Mouse (Mus musculus) megakaryocyte, embryonic 14.5 days (primary cell): ENCODE measurements around the gene Zer1. TPM values are rescaled to one million over a fixed set of nuclear protein-coding genes. Genes with fewer than 3 reads are reported as not detected.
"Not testable (repeated sequence)": the region's sequence is repeated elsewhere in the genome, so short reads cannot be mapped to it uniquely, and the experiment has no call there.

Source experiments
- H3K27me3 ChIP-seq: replicated peaks from 2 replicates; pipeline ENCODE3; 2012; ENCODE audit warnings: inconsistent platforms
- H3K36me3 ChIP-seq: replicated peaks from 2 replicates; pipeline ENCODE3; 2012; ENCODE audit warnings: low read length, inconsistent platforms, mixed read lengths
- H3K4me1 ChIP-seq: 2 replicates; pipeline ENCODE4 v1.6.1; 2012; ENCODE audit warnings: inconsistent platforms
- H3K4me3 ChIP-seq: replicated peaks from 2 replicates; pipeline ENCODE3; 2012; ENCODE audit warnings: moderate library complexity, mild to moderate bottlenecking, inconsistent platforms
- H3K9me3 ChIP-seq: 2 replicates; pipeline ENCODE4 v1.6.1; 2012; ENCODE audit warnings: inconsistent platforms
- FLI1 ChIP-seq: IDR thresholded peaks from 2 replicates; pipeline ENCODE4 v1.6.1; 2012; ENCODE audit warnings: low read length, inconsistent platforms, mixed read lengths
- GATA1 ChIP-seq: IDR thresholded peaks from 3 replicates; pipeline ENCODE4 v1.6.1; 2012; ENCODE audit warnings: mixed read lengths, low read length, inconsistent platforms, borderline replicate concordance
- polyA plus RNA-seq: library from polyadenylated mRNA; stranded (reverse); fragments of >175 nt; gene quantifications from 2 replicates; pipeline ENCODE4 v1.2.3, GENCODE M21; 2012; ENCODE audit warnings: low replicate concordance; ENCODE audit not compliant: insufficient read depth

The Zer1 gene
- polyA plus RNA-seq, 1 experiment: 12.2 TPM

DNA sequence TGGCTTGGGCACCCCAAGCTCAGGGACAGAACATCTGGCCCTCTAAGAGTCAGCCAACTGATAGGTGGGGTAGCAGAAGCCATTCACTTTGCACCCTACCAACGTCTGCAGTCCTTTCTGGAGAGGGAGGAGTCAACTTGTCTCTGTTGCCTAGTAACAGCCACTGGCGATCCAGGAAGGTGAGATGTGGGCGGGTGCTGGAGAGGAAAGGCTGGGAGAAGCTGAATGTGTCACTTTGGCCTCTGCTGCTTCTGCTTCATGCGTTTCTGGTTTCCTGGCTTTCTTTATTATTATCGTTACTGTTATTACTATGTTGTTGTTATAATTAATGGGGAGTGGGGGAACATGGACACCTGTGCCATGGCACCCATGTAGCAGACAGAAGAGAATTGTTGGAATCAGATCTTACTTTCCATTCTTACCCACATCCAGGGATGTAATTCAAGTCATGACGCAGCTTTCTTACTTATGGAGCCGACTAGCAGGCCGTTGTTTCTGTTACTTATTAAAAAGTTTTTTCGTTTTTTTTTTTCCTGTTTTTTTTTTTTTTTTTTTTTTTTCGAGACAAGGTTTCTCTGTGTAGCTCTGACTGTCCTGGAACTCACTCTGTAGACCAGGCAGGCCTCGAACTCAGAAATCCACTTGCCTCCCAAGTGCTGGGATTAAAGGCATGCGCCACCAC lies 67.0 kb downstream of the Zer1 start, which contains the start of gene Set:
Gene Set (plus strand): TSS at position 156 of the 682 bp plus-strand sequence.
- no peak for TF ChIP-seq GATA1
- TF ChIP-seq FLI1: no peak
- no peaks in the 10 kb centered on the region for H3K27me3 ChIP-seq

GRCm38 (mm10) chr2:30056736-30057135 lies 67.6 kb downstream of the Zer1 start:
- Histone ChIP-seq H3K4me1 (peaks cover 43% of the 10 kb centered on the region), H3K9me3 (no peaks in the 10 kb centered on the region), H3K36me3 (no peaks in the 10 kb centered on the region), H3K27me3 (no peaks in the 10 kb centered on the region), H3K4me3 (no peak overlapping the region)
- no peak for TF ChIP-seq FLI1
- no peak for TF ChIP-seq GATA1

More for the DNA sequence above, 67.0 kb downstream of the Zer1 start, which contains the start of gene Set:
- no peaks in the 10 kb centered on the region for H3K36me3 ChIP-seq
- H3K4me3 ChIP-seq: no peak within 1 kb of the TSS
- no peaks in the 10 kb centered on the region for H3K9me3 ChIP-seq
- H3K4me1 ChIP-seq: peaks cover 44% of the 10 kb centered on the region

- H3K4me3 ChIP-seq, H3K9me3 ChIP-seq, H3K36me3 ChIP-seq, H3K27me3 ChIP-seq: not testable (repeated sequence)
- H3K4me1 ChIP-seq: peaks cover 36% of the 10 kb centered on the region
Observed at GRCm38 (mm10) chr2:30055310-30055709, 69.1 kb downstream of the Zer1 start.

- peaks cover 4% of the 10 kb centered on the region for H3K36me3 ChIP-seq
- H3K27me3 ChIP-seq: no peaks in the 10 kb centered on the region
- peaks cover 58% of the 10 kb centered on the region for H3K4me1 ChIP-seq
- no peak overlapping the region for H3K4me3 ChIP-seq
- TF ChIP-seq GATA1: no peak
- no peak for TF ChIP-seq FLI1
- H3K9me3 ChIP-seq: no peaks in the 10 kb centered on the region
Observed at GRCm38 (mm10) chr2:30051992-30052761, 72.2 kb downstream of the Zer1 start.

- H3K4me1 ChIP-seq: peaks cover 56% of the 10 kb centered on the region
- TF ChIP-seq GATA1 (no peak), FLI1 (no peak)
- H3K9me3 ChIP-seq: no peaks in the 10 kb centered on the region
- H3K36me3 ChIP-seq: peaks cover 8% of the 10 kb centered on the region
- no peaks in the 10 kb centered on the region for H3K27me3 ChIP-seq
- no peak overlapping the region for H3K4me3 ChIP-seq
Observed at GRCm38 (mm10) chr2:30049831-30050230, 74.6 kb downstream of the Zer1 start.

GRCm38 (mm10) chr2:30048699-30049388 lies 75.5 kb downstream of the Zer1 start, which contains the start of gene Wdr34:
Gene Wdr34 (minus strand): TSS chr2:30048881.
- H3K9me3 ChIP-seq: no peaks in the 10 kb centered on the region
- peak within 1 kb of the TSS; percentile 97 for H3K4me3 ChIP-seq
- no peaks in the 10 kb centered on the region for H3K27me3 ChIP-seq
- H3K4me1 ChIP-seq: peaks cover 46% of the 10 kb centered on the region
- no peak for TF ChIP-seq GATA1
- TF ChIP-seq FLI1: peak; percentile 91
- H3K36me3 ChIP-seq: peaks cover 10% of the 10 kb centered on the region

GRCm38 (mm10) chr2:30048101-30048501 lies 76.3 kb downstream of the Zer1 start:
- no peaks in the 10 kb centered on the region for H3K27me3 ChIP-seq
- peak overlapping the region; percentile 97 for H3K4me3 ChIP-seq
- TF ChIP-seq GATA1: no peak
- TF ChIP-seq FLI1: no peak
- H3K9me3 ChIP-seq: no peaks in the 10 kb centered on the region
- peaks cover 10% of the 10 kb centered on the region for H3K36me3 ChIP-seq
- peaks cover 40% of the 10 kb centered on the region for H3K4me1 ChIP-seq

Other genes with a start within 250 kb of the Zer1 start
- gene Odf2, start 235.4 kb downstream of the Zer1 start, polyA plus RNA-seq: 2.2 and 19.1 TPM in 2 replicates
- 8.3 and 30.4 TPM in 2 replicates for gene Gle1, start 189.2 kb downstream of the Zer1 start, polyA plus RNA-seq
- 4.4 and 63.0 TPM in 2 replicates for gene Sptan1, start 159.0 kb downstream of the Zer1 start, polyA plus RNA-seq
- gene Wdr34, start 75.7 kb downstream of the Zer1 start, polyA plus RNA-seq: 11.7 and 12.4 TPM in 2 replicates
- gene Set, start 67.2 kb downstream of the Zer1 start, polyA plus RNA-seq: 207 and 239 TPM in 2 replicates
- gene Pkn3, start 46.9 kb downstream of the Zer1 start, polyA plus RNA-seq: 19.4 and 62.2 TPM in 2 replicates
- gene Zdhhc12, start 30.9 kb downstream of the Zer1 start, polyA plus RNA-seq: 58.2 and 66.6 TPM in 2 replicates
- gene Tbc1d13, start 9.2 kb upstream of the Zer1 start, polyA plus RNA-seq: 18.0 and 28.7 TPM in 2 replicates
- 16.4 and 28.0 TPM in 2 replicates for gene Endog, start 46.9 kb upstream of the Zer1 start, polyA plus RNA-seq
- 19.0 and 20.8 TPM in 2 replicates for gene Spout1, start 53.9 kb upstream of the Zer1 start, polyA plus RNA-seq
- 7.7 TPM in 1 of 2 replicates, not detected in the other for gene Kyat1, start 81.3 kb upstream of the Zer1 start, polyA plus RNA-seq
- 2.7 and 5.1 TPM in 2 replicates for gene Lrrc8a, start 113.1 kb upstream of the Zer1 start, polyA plus RNA-seq
- 3.3 and 6.4 TPM in 2 replicates for gene Gm28035, start 116.0 kb upstream of the Zer1 start, polyA plus RNA-seq
- 6.7 and 11.3 TPM in 2 replicates for gene Phyhd1, start 141.6 kb upstream of the Zer1 start, polyA plus RNA-seq
- not detected in 2 replicates for gene Gm28038, start 156.5 kb upstream of the Zer1 start, polyA plus RNA-seq
- gene Dolk, start 161.7 kb upstream of the Zer1 start, polyA plus RNA-seq: 1.9 and 7.1 TPM in 2 replicates
- gene Nup188, start 161.8 kb upstream of the Zer1 start, polyA plus RNA-seq: 72.2 and 120 TPM in 2 replicates
- 45.5 and 81.3 TPM in 2 replicates for gene Sh3glb2, start 234.8 kb upstream of the Zer1 start, polyA plus RNA-seq
- gene Miga2, start 239.6 kb upstream of the Zer1 start, polyA plus RNA-seq: 7.8 and 15.0 TPM in 2 replicates